Mouse (Mus musculus) liver, adult 2 months (tissue): ENCODE measurements around the gene Rpl5.

Source experiments
- CTCF ChIP-seq: fragments of 200-500 bp; IDR thresholded peaks from 2 replicates; pipeline ENCODE4 v1.5.1; 2011; ENCODE audit warnings: low read depth, low read length, control low read depth
- POLR2A ChIP-seq: fragments of 200-500 bp; IDR thresholded peaks from 2 replicates; pipeline ENCODE4 v1.6.1; 2011; ENCODE audit warnings: low read length, control low read depth; ENCODE audit not compliant: insufficient read depth; ENCODE audit errors: extremely low read depth

DNA sequence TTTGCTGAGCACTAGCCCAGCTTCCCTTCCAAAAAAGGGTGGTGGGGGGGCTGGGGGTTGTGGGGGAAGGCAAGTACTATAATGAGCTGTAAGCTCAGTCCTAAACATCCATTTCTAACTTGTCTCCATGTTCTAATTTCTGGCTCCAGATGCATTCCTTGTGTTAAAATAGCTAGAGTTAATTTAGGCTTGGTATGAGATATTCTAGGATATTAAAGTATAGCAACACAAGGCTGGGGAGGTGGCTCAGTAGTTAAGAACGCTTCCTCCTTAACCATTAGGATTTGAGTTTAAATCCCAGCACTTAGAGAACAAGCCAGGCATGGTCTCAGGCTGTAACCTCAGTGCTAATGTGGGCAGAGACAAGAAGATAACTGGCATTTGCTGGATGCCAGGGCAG, 4.0 kb upstream of the Rpl5 start:
- TF ChIP-seq POLR2A (no peak), CTCF (no peak)
